Mouse (Mus musculus): ENCODE results near the gene Hmgb1. TPM values are rescaled to one million over a fixed set of nuclear protein-coding genes. Genes with fewer than 3 reads are reported as not detected.

The Hmgb1 gene
- total RNA-seq, 1 experiment from 2014 or later = 623 TPM

Other genes starting within 250 kb of the Hmgb1 start
- not detected in 3 replicates for gene Gm42791, start 189.3 kb downstream of the Hmgb1 start, total RNA-seq (2017)
- 55.5 to 70.2 TPM (median 59.1 TPM) in 3 replicates for gene Uspl1, start 139 bp downstream of the Hmgb1 start, total RNA-seq (2017)
- gene Alox5ap, start 80.3 kb upstream of the Hmgb1 start, total RNA-seq (2017) = 440 to 1,079 TPM (median 1,051 TPM) in 3 replicates
- gene Medag, start 227.3 kb upstream of the Hmgb1 start, total RNA-seq (2017) = not detected in 3 replicates

Data from monocyte, adult 5-6 weeks (primary cell).